Mouse (Mus musculus) heart, adult 2 months (tissue): ENCODE measurements around the gene Esr1.

Experiments
- CTCF ChIP-seq: fragments of 200-600 bp; IDR thresholded peaks from 2 replicates; pipeline ENCODE4 v1.8.1; 2022; ENCODE audit warnings: antibody characterized with exemption, mild to moderate bottlenecking, moderate library complexity
- EP300 ChIP-seq: fragments of 200-500 bp; IDR thresholded peaks from 2 replicates; pipeline ENCODE4 v1.6.1; 2011; ENCODE audit warnings: low read depth, low read length, control low read depth; ENCODE audit not compliant: insufficient read depth
- POLR2A ChIP-seq: fragments of 200-500 bp; IDR thresholded peaks from 2 replicates; pipeline ENCODE4 v1.6.1; 2011; ENCODE audit warnings: mild to moderate bottlenecking, low read depth, low read length, control low read depth; ENCODE audit not compliant: insufficient read depth

DNA sequence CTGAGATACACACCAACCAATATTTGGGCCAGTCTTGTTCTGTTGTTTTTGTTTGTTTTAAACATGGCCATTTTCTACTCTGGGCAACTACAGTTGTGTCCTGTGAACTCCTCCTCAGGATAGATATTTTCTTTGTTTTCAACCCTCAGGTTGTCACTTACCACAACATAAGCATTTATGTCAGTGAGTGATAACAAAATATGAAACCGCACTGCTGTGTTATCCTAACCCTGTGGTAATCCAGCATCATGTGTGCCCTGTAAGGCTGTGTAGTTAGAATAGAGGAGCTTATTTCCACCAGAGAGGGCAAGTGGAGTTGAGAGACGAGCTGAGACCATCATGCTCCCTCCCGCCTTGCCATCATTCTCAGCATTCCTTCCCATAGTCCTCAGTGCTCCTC, 385.2 kb downstream of the Esr1 start:
- no peak for TF ChIP-seq CTCF
- no peak for TF ChIP-seq POLR2A
- TF ChIP-seq EP300 = no peak
